Mouse (Mus musculus): ENCODE measurements around the gene Stac2.

DNA sequence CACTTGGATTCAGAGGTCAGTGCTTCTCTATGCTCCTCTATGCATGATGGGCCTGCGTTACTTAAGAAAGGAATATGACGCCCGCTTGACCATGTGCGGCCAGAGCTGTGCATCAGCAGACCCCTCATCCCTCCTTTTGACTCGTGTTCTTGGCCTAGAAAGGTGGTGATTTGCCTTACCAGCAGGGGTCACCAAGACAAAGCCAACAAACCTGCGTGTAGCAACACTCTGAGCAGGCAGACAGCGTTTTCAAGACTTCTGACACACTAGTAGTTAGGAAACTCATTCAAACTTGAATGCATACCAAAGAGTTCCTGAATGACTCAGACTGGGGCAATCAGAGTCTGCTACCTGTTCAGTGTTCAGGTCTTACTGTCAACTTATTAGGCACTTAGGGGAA, 33.3 kb upstream of the Stac2 start:
- TF ChIP-seq CTCF (IDR thresholded peaks at IDR 0.05; ENCODE audit: low read depth, low read length), result peak; percentile 24
- TF ChIP-seq POLR2A (IDR thresholded peaks at IDR 0.05; ENCODE audit: insufficient read depth, low read length), result no peak
- no peak for TF ChIP-seq EP300 (IDR thresholded peaks at IDR 0.05; ENCODE audit: insufficient read depth, low read depth, low read length)
